Mouse (Mus musculus) megakaryocyte, embryonic 14.5 days (primary cell): ENCODE measurements around the gene Tgfbr3l.

Source experiments
- FLI1 ChIP-seq: IDR thresholded peaks from 2 replicates; pipeline ENCODE4 v1.6.1; 2012; ENCODE audit warnings: low read length, inconsistent platforms, mixed read lengths
- GATA1 ChIP-seq: IDR thresholded peaks from 3 replicates; pipeline ENCODE4 v1.6.1; 2012; ENCODE audit warnings: mixed read lengths, low read length, inconsistent platforms, borderline replicate concordance

- TF ChIP-seq GATA1 (no peak), FLI1 (no peak)
Measured at GRCm38 (mm10) chr8:4275275-4276110, 27.5 kb downstream of the Tgfbr3l start, which contains the start of gene Timm44.
